Mouse (Mus musculus) retina, postnatal 1 day (tissue): ENCODE data around the gene Zdhhc15.
"Not testable (repeated sequence)": the region's sequence is repeated elsewhere in the genome, so short reads cannot be mapped to it uniquely, and the experiment has no call there.

ENCODE experiments used
- DNase-seq: peaks from one replicate; pipeline ENCODE4 v3.0.0-alpha.2; 2012

Zdhhc15 gene

GRCm38 (mm10) chrX:104670757-104671549 is at the start of gene Zdhhc15:
TSS of gene Zdhhc15 (minus strand) at chrX:104671064.
- DNase-seq, result peak; percentile 74

GRCm38 (mm10) chrX:104707935-104708334 is 37.1 kb upstream of the Zdhhc15 start:
- DNase-seq, result no peak

DNA sequence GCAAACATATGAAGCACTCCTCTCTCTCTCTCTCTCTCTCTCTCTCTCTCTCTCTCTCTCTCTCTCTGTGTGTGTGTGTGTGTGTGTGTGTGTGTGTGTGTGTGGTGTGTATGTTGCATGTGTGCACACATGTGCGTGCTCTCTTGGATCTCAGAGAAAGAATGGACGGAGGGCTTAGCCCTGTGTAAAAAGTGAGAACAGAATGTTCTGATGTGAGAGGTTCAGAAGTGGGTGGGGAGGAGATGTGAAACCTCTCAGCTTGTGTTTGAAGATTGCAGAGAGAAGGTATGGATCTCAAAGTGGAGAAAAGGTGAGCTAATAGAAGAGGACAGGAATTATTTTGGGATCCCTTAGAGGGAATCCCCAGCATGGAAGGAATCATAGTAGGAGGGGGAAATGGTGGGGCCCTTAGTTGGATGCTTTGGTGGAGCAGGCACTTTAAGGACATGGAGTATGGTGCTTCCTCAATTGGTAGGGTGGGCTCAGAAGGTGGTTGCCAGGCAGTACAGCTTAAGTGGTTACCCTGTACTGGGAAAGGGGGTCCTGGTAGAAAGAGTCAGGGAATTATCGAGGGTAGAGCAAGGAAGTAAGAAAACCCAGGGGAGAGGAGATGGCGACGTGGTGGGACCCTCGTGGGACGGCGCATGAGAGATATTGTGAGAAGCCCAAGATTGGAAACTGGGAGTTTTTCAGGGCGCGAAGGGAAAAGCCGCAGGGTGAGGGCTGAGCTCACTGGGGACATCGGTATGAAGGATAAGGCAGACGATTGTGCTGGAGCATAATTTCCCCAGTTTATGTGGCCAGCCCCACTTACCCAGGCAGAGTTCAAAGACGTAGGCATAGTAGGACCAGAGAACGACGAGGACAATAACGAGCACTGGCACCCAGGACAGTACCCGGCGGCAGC is 761 bp downstream of the Zdhhc15 start:
- no peak for DNase-seq

GRCm38 (mm10) chrX:104656976-104657375 is 13.9 kb downstream of the Zdhhc15 start:
- DNase-seq, result no peak

DNA sequence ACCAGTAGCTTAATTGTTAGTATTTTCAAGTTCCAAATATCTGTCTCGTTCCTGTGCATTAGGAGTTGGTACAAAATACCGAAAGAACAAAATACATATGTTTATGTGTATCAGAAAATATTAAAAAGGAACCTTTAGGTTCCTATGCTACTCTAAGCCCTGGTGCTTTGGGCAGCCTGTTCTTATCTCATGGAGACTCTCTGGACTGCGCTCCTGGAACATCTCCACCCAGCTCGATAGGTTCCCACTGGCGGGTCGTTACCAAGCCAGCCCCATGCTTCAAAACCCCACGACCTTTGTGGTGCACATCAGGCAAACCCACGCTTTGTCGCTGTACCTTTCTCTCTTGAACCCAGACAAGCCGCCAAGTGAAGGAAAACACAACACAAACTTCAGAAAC is 58.3 kb downstream of the Zdhhc15 start:
- no peak for DNase-seq

GRCm38 (mm10) chrX:104603738-104604430 is 67.0 kb downstream of the Zdhhc15 start:
- DNase-seq, result not testable (repeated sequence)

DNA sequence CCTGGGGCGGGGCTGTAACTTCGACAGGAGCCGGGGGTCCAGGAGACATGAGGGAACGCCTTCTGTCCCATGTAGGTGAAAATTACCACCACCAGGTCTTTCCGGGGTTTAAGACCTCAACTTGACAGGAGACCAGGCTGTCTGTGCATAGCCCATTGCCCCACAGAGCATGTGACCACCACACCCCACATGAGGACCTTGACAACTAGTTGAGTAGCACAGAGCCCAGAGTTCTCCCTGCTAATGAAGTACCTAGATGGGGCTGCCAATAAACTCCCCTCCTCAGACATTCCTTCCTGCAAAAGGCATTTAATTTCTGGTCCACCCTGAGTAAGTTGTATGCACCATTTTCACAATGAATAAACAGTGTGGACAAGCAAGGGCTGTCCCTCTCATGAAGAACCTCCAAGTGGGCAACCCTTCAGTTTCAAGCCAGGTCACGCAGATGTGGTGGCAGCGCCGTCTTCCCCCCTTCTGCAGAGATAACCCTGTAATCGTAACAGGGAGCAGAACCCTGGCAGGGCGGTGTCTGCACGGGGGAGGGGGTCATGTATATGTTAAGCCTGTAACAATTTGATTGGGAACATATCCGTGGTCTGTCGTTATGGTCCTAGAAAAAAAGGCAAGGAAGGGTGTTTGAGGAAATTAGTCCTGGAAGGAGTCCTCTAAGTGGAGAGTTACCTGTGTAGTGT is 68.5 kb downstream of the Zdhhc15 start:
- DNase-seq, result not testable (repeated sequence)

- DNase-seq, result no peak
Observed at GRCm38 (mm10) chrX:104573946-104574345, 96.9 kb downstream of the Zdhhc15 start.

DNA sequence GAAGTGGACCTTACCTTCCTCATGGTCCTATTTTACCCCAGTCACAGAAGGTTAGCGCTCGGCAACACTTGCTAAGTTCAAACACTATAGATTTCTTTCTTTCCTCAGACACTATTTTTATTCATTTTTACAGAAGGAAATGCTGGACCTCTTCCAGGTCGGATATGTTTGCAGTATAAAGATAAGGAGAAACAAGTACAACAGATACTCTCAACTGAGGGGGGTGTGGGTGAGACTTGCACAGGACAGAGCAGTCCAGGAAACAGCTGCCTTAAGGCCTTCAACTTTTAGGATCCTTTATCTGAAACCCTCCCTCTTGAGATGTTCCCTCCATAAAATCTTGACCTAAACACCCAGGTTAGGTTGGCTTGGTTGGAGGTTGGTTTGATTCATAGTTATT is 103.4 kb downstream of the Zdhhc15 start:
- no peak for DNase-seq

- no peak for DNase-seq
Observed at GRCm38 (mm10) chrX:104545283-104545682, 125.6 kb downstream of the Zdhhc15 start.

DNA sequence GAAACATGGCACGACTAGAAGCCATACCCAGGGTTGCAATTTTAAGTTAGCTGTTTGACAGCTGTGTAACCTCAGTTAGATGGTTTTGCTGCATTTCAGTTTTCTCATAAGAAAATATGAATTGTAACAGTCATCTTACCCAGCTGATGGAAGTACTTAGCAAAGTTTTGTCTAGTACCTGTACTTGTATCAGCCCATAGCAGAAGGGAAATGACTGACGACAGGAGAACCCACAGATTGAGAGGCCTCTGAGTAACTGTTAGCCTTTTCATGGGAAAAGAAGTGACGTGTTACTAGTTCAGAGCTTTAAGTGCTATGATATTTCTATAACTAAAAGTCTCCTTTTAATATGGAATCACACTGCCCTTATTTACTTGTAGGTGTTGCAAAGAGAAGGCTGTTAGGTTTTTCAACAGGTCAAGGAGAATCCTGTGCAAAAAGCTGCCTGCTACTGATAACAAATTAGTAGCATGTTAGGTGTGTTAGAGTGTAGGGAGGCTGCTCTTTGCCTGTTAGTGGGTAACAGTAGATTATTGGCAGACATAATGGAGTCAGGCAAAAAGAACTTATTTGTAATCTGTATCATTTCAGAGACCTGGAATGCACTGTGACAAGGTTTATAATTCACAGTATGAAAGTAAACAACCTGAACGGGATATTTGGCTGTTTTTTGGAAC is 126.8 kb downstream of the Zdhhc15 start:
- no peak for DNase-seq

- no peak for DNase-seq
Observed at GRCm38 (mm10) chrX:104542635-104543034, 128.2 kb downstream of the Zdhhc15 start.

DNA sequence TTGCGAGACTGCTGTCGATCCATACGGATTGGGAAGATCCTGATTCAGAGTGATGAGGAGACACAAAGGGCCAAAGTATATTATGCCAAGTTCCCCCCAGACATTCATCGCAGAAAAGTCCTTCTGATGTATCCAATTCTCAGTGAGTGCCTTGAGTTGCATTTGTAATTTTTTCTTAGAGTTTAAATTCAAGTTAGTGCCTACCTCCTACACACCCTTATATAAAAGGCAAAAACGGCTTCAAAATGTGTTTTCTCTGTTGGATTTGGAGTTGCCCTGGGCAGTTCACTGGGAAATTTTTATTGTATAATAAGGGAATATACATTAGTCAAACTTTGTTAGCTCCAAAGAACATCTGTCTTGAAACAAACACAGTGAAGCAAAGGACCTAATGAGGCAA is 169.1 kb downstream of the Zdhhc15 start:
- no peak for DNase-seq

DNA sequence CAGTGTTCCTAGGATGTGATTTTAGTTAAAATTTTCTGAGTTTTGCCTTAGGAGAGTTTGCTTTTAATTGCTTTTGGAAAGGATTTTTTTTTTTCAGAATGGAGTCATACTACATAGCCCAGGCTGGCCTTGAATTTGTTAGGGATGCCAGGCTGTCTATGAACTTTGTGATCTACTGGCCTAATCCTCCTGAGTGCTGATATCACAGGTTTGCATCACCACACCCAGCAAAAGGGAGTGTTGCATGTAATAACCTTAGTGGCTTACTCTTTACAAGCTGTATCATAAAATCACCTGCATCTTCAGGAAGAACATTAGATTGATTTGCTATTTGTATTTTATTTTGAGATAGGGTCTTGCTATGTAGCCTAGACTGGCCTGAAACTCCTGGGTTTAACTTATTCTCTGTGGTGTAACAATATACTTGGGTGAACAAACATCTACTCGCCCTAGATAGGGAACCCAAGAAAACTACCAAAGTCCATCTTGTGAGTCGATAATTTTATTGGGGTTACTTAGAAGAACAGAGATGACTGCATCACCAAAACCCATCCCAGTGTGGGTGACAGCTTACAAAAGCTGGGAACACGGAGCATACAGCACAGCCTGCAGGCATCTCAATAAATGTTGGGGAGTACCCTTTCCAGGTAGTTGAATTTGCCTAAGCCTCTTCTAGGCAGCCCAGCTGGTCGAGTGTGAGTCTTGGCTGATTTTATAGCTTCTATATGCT is 181.1 kb downstream of the Zdhhc15 start:
- DNase-seq, result no peak

GRCm38 (mm10) chrX:104488870-104489467 is 181.9 kb downstream of the Zdhhc15 start:
- DNase-seq, result no peak

DNA sequence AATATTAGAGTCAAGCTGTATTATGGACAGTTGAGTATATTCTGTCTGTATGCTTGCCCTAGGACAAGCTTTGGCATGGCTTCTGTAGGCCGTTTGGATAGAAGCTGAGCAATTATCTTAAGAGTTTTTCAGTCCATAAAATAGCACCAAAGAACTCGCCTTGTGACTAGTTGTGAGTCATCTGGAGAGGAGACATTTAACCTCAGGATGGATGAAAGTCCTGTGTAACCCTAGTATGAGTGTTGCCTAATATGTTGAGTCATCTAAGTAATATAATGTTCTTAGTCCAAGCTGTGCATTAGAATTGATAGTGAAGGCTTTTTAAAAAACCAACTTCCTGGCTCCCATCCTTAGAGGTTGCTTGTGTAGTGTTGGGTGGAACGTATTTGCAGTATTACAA is 182.8 kb downstream of the Zdhhc15 start:
- no peak for DNase-seq
